Mouse (Mus musculus): Measurements from ENCODE around the gene 1700067K01Rik.

DNA sequence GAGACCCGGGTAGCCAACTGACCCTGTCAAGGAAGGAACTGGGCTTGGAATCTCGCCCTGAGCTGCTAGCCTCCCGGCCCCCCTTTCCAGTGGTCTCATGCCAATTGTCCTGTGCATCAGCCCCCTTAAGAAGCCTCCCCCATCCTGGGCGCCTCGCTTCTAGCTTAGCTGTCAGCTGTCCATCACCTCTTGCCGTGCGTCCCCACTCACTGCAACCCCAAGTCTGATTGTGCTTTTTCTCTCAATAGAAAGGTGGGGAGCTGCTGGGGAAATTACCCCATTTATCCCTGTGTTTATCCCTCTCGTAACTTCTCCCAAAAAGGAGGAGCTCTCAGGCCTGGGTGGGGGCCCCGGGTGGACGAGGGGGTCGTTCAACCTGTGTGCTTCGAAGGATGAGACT is 5.3 kb upstream of the 1700067K01Rik start:
- TF ChIP-seq CTCF (IDR thresholded peaks at IDR 0.05; ENCODE audit: low read depth, low read length): no peak
- no peak for TF ChIP-seq EP300 (IDR thresholded peaks at IDR 0.05; ENCODE audit: insufficient read depth, low read depth, low read length)
